Mouse (Mus musculus): ENCODE data around the gene Sorcs3.

DNA sequence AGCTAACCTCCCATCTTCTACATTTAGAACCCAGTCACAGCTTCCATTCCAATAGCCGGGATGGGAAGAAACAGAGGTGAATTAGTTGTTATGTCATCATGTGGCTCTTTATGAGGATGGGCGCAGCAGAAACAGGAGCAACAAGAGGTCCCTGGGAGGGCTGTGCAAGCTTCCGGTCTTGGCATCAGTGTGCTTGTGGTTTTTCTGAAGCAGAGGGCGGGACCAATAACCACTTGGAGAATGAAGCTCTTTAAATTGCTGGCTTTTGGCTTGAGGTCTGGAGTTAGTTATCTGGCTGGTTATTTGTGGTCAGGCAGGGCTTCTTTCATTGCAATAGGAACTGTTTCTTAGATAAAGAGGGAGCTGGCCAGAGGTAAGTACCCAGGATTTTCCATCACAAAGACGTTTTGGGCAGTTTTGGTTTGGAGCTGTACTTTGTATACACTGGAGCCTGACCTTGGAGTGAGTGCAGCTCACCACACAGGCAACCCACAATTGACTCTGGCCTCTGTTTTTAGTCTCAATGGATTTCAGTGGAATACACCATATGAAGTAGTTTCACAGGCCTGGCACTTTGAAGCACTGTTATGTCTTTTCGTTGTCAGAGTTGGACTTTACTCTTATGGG, 270.1 kb downstream of the Sorcs3 start:
- TF ChIP-seq CTCF (IDR thresholded peaks at IDR 0.05) (no peak), EP300 (IDR thresholded peaks at IDR 0.05; ENCODE audit: insufficient read depth, low read depth, low read length) (no peak)

Data from heart, adult 2 months (tissue).